Mouse (Mus musculus): ENCODE measurements around the gene Mon1a.

GRCm38 (mm10) chr9:107935790-107936214 lies 47.9 kb downstream of the Mon1a start:
- TF ChIP-seq CTCF (IDR thresholded peaks at IDR 0.05; ENCODE audit: control insufficient read depth, insufficient read depth, low read length) (no peak), POLR2A (IDR thresholded peaks at IDR 0.05; ENCODE audit: borderline replicate concordance, control insufficient read depth, low read depth, low read length) (no peak)
